Mouse (Mus musculus): ENCODE results near the gene Cab39. TPM values are rescaled to one million over a fixed set of nuclear protein-coding genes. Genes with fewer than 3 reads are reported as not detected.

Cab39 gene
- total and polyA plus RNA-seq, 3 experiments, result 90.2 to 239 (median 111) TPM

DNA sequence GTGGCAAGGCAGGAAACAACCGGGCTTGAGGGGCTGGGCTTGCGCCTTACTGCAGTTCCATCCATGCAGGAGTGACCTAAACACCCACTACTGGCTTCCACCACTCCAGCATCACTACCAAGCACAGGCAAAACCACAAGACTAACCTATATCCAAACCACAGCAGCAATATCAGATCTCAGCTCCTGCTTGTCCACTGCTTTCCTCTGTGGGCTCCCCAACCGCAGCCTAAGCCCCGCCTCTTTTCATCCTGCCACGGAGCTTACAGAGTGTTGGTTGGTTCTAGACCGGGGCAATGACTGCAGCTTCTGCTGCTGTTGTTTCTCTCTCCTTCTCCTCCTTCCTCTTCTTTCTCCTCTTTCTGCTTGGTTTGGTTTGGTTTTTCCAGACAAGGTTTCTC lies 29.9 kb upstream of the Cab39 start:
- DNase-seq (ENCODE audit: extremely low read depth), result no peak
- Histone ChIP-seq H3K79me2 (replicated peaks; ENCODE audit: control insufficient read depth, extremely low read depth, insufficient read depth, poor library complexity, severe bottlenecking) (no peaks in the 10 kb centered on the region), H3K9me3 (replicated peaks; ENCODE audit: low read length) (no peaks in the 10 kb centered on the region), H3K27ac (ENCODE audit: insufficient read depth, low read depth) (no peak overlapping the region), H3K4me1 (ENCODE audit: control insufficient read depth in 1 of 2, insufficient read depth in 2 of 2) (peaks cover 17 to 64% of the 10 kb centered on the region in 2 experiments), H3K4me3 (replicated peaks in 1 of 3; ENCODE audit: low read depth in 2 of 3, low read length in 2 of 3, poor library complexity in 1 of 3) (no peak overlapping the region), H3K36me3 (replicated peaks in 1 of 2; ENCODE audit: control insufficient read depth in 1 of 2, insufficient read depth in 1 of 2, low read length in 1 of 2) (no peaks in the 10 kb centered on the region), H3K4me2 (ENCODE audit: insufficient read depth, low read depth, poor library complexity, severe bottlenecking) (no peak overlapping the region), H3K9ac (ENCODE audit: insufficient read depth, low read depth) (no peak overlapping the region), H3K27me3 (replicated peaks) (no peaks in the 10 kb centered on the region)
- no peak for TF ChIP-seq NRF1 (IDR thresholded peaks at IDR 0.05; ENCODE audit: low read depth, low read length)
- no peak for TF ChIP-seq ETS1 (conservative IDR thresholded peaks at IDR 0.05; ENCODE audit: low read depth, low read length)
- no peak for TF ChIP-seq POLR2AphosphoS2 (IDR thresholded peaks at IDR 0.05; ENCODE audit: low read depth, low read length)
- no peak for TF ChIP-seq CTCF (conservative IDR thresholded peaks at IDR 0.05 in 1 of 2, IDR thresholded peaks at IDR 0.05 in 1 of 2; ENCODE audit: low read depth in 2 of 2, low read length in 2 of 2)
- TF ChIP-seq JUN (IDR thresholded peaks at IDR 0.05; ENCODE audit: insufficient read depth, low read depth, low read length), result no peak
- TF ChIP-seq BHLHE40 (IDR thresholded peaks at IDR 0.05; ENCODE audit: low read depth, low read length), result no peak
- TF ChIP-seq CHD1 (IDR thresholded peaks at IDR 0.05; ENCODE audit: low read depth, low read length), result no peak
- no peak for TF ChIP-seq USF1 (IDR thresholded peaks at IDR 0.05; ENCODE audit: low read depth, low read length)
- TF ChIP-seq E2F4 (IDR thresholded peaks at IDR 0.05; ENCODE audit: insufficient replicate concordance, low read depth, low read length), result no peak
- TF ChIP-seq MXI1 (IDR thresholded peaks at IDR 0.05; ENCODE audit: low read depth, low read length), result no peak
- no peak for TF ChIP-seq SMC3 (IDR thresholded peaks at IDR 0.05; ENCODE audit: low read depth, low read length)
- TF ChIP-seq KAT2A (IDR thresholded peaks at IDR 0.05; ENCODE audit: insufficient replicate concordance, low read length), result no peak
- TF ChIP-seq RAD21 (IDR thresholded peaks at IDR 0.05; ENCODE audit: low read depth, low read length), result no peak
- no peak for TF ChIP-seq MAX (IDR thresholded peaks at IDR 0.05; ENCODE audit: low read length)
- in situ Hi-C loops (cut with MboI; ENCODE audit: low pct_ligation_motif_present, low pct_unique_long_range_greater_than_20kb, low sequenced_read_pairs), result no loop called here
- dilution Hi-C loops (cut with MboI; ENCODE audit: extremely low pct_ligation_motif_present, extremely low pct_unique_long_range_greater_than_20kb, low sequenced_read_pairs), result no loop called here

DNA sequence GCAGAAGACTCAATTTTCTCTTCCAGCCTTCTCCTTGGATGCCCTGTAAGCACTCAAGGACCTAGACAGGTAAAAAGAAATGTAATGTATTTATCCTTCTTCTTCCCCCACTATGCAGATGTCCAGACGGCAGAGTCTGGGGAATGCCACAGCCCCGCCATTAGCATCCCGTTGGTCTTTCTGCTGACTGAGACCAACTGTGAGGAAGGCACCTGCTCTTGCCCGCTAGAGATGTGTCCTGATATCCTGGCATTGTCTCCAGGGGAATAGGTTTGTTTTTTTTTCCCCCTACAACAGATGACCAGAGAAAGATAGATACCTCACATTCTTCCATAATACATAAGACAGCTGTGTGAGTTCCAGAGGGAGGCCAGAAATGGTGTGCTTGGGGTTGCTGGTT lies 28.9 kb upstream of the Cab39 start:
- Histone ChIP-seq H3K36me3 (replicated peaks in 1 of 2; ENCODE audit: control insufficient read depth in 1 of 2, insufficient read depth in 1 of 2, low read length in 1 of 2) (no peaks in the 10 kb centered on the region), H3K79me2 (replicated peaks; ENCODE audit: control insufficient read depth, extremely low read depth, insufficient read depth, poor library complexity, severe bottlenecking) (no peaks in the 10 kb centered on the region), H3K4me1 (ENCODE audit: control insufficient read depth in 1 of 2, insufficient read depth in 2 of 2) (peaks cover 13 to 55% of the 10 kb centered on the region in 2 experiments), H3K27me3 (replicated peaks) (no peaks in the 10 kb centered on the region), H3K27ac (ENCODE audit: insufficient read depth, low read depth) (no peak overlapping the region), H3K4me3 (replicated peaks in 1 of 3; ENCODE audit: low read depth in 2 of 3, low read length in 2 of 3, poor library complexity in 1 of 3) (no peak overlapping the region), H3K4me2 (ENCODE audit: insufficient read depth, low read depth, poor library complexity, severe bottlenecking) (peak overlapping the region; percentile 26), H3K9me3 (replicated peaks; ENCODE audit: low read length) (no peaks in the 10 kb centered on the region), H3K9ac (ENCODE audit: insufficient read depth, low read depth) (no peak overlapping the region)
- TF ChIP-seq ZMIZ1 (IDR thresholded peaks at IDR 0.05; ENCODE audit: low read depth, low read length) (no peak), MYC (IDR thresholded peaks at IDR 0.05; ENCODE audit: low read depth, low read length) (no peak), MAZ (IDR thresholded peaks at IDR 0.05; ENCODE audit: low read depth, low read length) (no peak)
- in situ Hi-C loops (cut with MboI; ENCODE audit: low pct_ligation_motif_present, low pct_unique_long_range_greater_than_20kb, low sequenced_read_pairs), result no loop called here
- dilution Hi-C loops (cut with MboI; ENCODE audit: extremely low pct_ligation_motif_present, extremely low pct_unique_long_range_greater_than_20kb, low sequenced_read_pairs), result no loop called here
- DNase-seq (ENCODE audit: extremely low read depth), result no peak
